Mouse (Mus musculus) megakaryocyte progenitor cell, adult 5-6 weeks (primary cell): ENCODE results near the gene Srsf2. TPM values are rescaled to one million over a fixed set of nuclear protein-coding genes. Genes with fewer than 3 reads are reported as not detected.
A peak's percentile ranks its signal among the peaks of the same experiment; 100 is the strongest.
"Not testable (repeated sequence)": the region's sequence is repeated elsewhere in the genome, so short reads cannot be mapped to it uniquely, and the experiment has no call there.

Experiments used
- ATAC-seq: replicated peaks from 2 replicates; pipeline ENCODE4 v1.8.0; 2016; ENCODE audit warnings: mild to moderate bottlenecking, moderate TSS enrichment, inconsistent platforms; ENCODE audit not compliant: poor library complexity
- total RNA-seq, 2 experiments: library from RNA; stranded (forward) in 1 of 2; stranded (reverse) in 1 of 2; fragments of 157-497, 149-512 nt in 1 of 2; fragments of 200-1000 nt in 1 of 2; gene quantifications; 2 replicates each; pipeline versions ENCODE4 v1.2.3 to v1.2.4; 2015 to 2017

The Srsf2 gene
- total RNA-seq, 2 experiments from 2014 or later: 522 to 1,338 TPM

DNA sequence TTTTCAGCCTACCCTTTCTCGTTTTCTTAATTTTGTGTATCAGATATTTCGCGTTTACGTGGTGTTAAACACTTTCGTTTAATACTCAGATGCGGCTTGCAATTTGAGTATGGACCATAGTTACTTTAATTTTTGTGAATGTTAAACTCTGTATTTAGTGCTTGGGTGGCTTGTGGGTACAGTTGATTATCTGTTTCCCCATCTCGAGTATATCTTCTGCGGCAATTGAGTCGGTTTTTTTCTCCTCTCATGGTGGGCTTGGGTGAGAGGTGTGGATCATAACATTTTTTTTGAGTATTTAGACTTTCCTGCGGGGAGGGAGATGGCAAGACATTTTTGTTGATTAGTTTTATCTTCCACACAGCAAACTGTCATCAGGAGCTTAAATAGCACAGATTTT, 1.4 kb upstream of the Srsf2 start:
- no peak for ATAC-seq

DNA sequence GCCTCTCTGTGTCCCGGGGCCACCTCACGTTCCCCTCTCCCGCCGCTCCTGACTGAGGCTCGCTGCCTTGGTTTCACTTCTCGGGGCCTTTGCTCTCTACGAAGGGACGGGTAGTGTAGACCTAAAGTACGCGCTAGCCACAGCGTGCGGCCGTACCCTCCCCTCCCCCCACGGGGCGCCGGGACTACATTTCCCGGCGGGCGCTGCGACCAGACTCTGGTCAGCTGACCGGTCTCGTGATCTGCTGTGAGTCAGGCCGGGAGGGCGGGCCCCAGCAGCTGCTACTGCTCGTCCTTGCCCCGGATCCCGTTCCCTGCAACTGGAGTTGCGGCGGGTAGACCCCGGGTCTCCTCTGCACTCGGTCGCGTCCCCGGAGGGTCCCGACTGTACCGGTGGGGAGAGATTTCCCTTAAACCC, 626 bp upstream of the Srsf2 start:
- ATAC-seq: peak; percentile 59

GRCm38 (mm10) chr11:116852291-116852890, 503 bp downstream of the Srsf2 start, which contains the start of gene Mfsd11:
Gene Mfsd11 (plus strand): TSS chr11:116852440.
- peak; percentile 12 for ATAC-seq

DNA sequence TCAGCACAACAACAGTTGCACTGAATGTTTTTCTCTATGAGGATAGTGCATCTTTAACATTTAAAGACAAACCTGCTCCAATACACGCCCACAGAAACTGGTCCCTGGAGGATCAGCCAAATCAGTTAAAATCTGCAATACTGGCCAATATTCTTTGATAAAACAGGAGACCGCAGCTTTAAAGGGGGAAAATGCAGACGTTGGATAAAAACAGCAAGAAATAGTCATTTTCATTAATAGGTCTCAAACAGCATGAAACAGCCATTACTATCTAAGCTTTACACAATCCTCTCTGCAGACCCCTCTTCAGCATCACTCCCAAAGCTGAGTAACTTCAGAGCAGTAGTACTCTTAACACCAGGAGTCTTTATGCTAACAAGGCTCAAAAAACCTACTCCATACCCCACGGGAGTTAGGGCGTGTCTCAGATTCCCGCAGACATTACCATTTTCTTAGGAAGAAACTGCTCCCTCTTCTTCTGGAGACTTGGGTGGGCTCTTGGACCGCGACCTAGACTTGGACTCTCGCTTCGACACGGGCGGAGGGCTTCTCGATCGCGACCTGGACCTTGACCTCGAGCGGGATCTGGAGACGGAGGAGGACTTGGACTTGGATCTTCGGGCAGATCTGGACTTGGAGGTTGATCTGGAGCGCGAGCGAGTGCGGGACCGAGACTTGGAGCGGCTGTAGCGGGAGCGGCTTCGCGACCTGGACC, 1.2 kb downstream of the Srsf2 start:
- no peak for ATAC-seq

DNA sequence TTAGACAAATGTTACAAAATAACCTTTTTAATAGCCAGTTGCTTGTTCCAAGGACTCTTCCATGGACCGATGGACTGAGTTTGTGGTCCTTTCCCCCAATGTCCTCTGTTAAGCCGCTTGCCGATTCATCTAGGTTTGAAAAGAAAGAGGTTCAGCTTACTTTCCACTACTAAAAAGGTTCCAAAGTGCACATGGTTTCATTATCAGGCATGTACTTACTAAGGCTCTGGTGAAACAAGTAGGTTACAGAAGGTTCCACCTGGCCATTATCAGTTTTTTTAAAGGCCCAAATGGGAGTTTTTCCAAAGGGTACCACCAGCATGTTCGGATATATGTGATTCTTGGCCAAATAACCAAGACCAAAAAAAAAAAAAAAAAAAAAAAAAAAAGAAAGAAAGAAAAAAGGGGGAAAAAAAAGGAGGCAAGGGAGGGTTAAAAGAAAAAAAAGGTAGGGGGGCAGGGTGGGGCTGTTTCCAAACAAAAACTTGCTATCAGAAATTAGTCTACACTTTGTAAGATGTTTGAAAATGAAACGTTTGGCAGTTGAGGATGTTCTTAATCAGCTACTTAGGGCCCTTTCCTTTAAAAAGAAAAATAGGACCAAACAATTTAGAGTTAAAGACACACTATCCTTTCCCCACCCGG, 1.9 kb downstream of the Srsf2 start:
- no peak for ATAC-seq

DNA sequence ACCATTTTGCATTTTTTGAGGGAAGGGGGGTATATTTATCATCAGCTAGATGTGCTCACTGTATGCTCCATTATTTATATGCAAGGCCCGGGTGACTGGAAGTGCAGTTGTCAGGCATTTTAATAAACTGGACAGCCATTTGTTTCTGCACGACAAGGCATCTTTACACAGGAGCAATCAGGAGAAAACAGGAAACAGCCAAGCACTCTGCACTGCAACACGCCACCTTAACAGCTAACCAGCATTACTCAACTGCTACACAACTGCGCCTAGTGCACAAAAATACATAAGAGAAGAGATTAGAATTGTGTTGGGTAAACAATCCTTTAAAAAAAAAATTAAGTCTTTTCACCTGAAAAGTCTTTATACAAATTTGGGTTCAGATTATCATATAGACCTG, 2.8 kb downstream of the Srsf2 start:
- ATAC-seq: no peak

- no peak for ATAC-seq
Measured at GRCm38 (mm10) chr11:116849587-116849986, 3.3 kb downstream of the Srsf2 start.

DNA sequence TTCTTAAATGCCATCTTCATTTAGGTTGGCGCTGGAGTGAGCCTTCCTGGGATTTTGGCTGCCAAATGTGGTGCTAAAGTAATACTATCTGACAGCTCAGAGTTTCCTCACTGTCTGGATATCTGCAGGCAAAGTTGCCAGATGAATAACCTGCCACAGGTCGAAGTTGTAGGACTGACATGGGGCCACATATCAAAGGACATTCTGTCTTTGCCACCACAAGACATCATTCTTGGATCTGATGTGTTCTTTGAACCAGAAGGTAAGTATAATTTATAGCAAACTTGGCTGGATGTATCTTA, 4.1 kb downstream of the Srsf2 start:
- not testable (repeated sequence) for ATAC-seq

DNA sequence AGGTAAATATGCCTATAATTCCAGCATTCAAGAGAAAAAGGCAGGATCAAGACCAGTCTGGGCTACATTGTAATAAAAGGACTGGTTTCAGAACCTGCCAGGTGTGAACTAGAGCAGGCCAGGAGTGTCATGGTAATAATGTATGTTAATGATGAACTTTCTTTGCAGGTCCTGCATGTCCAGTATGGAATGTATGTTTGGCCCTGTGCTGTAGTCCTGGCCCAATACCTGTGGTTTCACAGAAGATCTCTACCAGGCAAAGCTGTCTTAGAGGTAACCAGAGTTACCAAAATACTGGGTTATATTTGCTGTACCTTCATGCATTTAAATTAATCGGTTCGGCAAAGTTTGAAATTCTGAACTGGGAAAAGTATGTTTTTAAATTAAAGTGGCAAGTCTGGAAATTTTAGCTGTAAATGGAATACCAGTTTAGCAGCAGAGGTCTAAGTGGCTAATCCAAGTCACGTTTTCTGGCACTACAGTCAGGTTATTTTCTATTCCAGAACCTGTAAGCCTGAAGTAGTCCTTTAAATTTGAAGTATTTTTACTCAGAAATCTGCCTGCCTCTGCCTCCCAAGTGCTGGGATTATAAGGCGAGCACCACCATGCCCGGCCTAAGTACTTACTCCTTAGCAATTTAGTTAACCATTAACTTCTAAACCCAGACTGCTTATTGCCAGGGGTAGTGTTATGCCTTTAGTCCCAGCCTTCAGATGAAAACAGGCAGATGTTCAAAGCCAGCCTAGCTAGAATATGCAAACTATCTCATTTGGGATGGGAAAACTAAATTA, 4.6 kb downstream of the Srsf2 start:
- no peak for ATAC-seq

DNA sequence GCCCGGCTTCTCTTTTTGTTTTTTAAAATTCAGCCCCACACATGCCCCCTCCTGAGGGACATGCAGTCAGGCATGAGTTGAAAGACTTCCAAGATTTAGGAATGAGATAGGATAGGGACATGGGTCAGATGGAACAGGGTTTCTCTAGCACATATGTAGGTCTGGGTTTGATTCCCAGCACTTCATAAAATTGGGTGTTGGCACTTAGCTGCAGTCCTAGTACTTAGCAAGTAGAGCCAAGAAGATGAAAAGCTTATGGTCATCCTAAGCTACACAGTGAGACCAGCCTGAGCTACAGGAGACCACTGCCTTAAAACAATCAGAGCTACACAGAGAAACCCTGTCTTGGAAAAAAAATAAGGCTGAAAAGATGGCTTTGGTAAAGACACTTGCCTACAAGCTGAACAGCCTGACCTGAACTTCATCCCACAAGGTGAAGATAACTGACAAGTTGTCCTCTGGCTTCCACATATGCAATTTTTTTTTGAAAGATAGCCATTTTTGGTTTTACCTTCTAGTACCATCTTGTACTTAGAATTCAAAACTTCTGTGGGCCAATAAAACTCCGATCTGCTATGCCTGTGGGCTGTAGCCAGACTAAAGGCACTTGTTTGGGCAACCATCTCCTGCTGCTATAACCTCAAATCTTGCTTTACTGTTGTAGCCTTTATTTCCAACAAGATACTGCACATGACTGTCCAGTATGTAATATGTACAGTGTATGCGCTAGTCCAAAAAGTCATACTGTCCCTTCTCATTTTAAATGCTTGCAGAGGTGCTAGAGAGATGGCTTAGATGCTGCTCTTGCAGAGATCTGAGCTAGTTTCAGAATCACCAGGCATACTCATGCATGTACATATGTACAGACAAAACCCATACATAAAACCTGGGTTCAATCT, 5.5 kb downstream of the Srsf2 start:
- no peak for ATAC-seq

DNA sequence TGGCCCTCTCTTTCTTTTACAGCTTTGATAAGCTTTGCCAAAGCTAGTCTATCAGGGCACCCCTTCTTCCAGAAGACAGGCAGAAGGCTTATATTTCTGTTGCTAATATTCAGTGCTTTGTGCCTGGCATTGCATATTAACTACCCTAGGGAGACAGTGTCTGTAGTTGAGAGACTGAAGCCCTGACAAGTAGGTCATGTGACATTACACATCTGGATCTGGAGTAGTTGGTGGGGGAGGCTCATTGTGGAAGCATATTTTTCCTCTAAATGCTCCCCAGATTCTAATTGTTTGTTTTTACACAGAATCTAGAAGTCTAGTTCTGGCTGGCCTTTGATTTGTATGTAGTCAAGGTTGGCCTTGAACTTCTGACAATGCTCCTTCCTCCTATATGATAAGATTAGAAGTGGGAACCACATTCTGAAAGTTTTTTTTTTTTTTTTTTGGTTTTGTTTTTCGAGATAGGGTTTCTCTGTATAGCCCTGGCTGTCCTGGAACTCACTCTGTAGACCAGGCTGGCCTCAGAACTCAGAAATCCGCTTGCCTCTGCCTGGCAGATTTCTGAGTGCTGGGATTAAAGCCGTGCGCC, 6.2 kb downstream of the Srsf2 start:
- ATAC-seq: no peak

GRCm38 (mm10) chr11:116843261-116844233, 9.3 kb downstream of the Srsf2 start, which contains the start of the genes Mettl23 and Jmjd6:
Gene Mettl23 (plus strand): TSS chr11:116843278.
Gene Jmjd6 (minus strand): TSS chr11:116843449.
- ATAC-seq: peak; percentile 87

- peak; percentile 44 for ATAC-seq
Measured at GRCm38 (mm10) chr11:116842531-116843260, 10.2 kb downstream of the Srsf2 start.

GRCm38 (mm10) chr11:116840748-116841147, 12.1 kb downstream of the Srsf2 start:
- no peak for ATAC-seq

- no peak for ATAC-seq
Measured at GRCm38 (mm10) chr11:116839601-116840000, 13.3 kb downstream of the Srsf2 start.

DNA sequence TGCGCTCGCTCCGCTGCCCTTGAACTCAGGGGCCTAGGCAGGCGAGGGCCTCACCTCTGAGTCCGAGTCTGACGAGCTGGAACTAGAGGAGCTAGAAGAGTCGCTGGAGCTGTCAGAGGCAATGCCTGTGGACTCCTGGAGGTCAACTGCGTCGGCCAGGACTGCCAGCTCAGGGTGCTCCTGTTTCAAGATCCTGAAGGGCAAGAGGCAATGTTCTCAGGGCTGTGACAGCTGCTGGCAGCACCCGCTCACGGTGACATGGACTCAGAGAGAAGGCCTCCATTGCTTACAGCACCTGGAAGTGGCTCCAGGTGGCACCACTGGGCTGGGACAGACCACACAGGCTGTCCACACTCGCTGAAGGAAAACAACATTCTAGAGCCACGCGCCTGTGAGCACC, 14.0 kb downstream of the Srsf2 start:
- no peak for ATAC-seq

DNA sequence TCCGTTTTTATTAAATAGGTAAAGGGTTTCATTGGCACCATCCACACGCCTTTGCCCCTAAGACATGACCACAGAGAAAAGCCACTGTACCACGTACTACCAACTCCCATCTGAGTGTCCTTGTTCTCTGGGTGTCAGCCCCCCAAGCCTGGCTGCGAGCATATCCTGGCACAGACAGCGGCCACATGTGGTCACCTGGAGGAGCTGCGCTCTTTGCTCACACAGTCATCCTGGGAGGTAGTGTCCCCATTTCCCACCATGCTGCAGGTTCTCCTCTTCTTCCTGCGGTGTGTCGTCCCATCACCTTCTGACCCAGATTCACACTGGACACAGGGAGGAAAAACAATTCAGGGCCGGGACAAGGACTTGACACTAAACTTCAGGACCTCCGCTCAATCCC, 15.5 kb downstream of the Srsf2 start:
- ATAC-seq: no peak

DNA sequence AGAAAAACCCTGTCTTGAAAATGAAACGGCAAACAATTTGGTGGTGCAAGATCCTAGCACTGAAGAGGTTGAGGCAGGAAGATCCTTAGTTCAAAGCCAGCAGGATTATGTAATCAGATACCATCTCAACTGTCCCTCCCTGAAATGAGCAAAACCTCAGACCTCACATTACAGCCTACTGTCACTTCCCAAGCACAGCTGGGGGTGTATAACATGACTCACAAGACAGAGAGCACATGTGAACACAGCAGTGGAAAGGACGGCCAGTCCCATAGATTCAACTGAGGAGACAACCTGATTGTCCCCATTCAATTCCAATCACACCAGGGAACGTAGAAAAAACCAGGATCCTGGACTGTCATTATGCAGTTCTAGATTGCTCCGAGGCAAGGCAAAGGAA, 16.6 kb downstream of the Srsf2 start:
- peak; percentile 88 for ATAC-seq
